Mouse (Mus musculus): Measurements from ENCODE around the gene Col5a3. TPM values are rescaled to one million over a fixed set of nuclear protein-coding genes. Genes with fewer than 3 reads are reported as not detected.

Col5a3 gene
- total and polyA plus RNA-seq, 2 experiments: 0.83 to 6.4 TPM

- 17% methylated on average over 13 of the region's 13 CpGs for WGBS
- TF ChIP-seq CTCF (IDR thresholded peaks at IDR 0.05; ENCODE audit: low read depth, low read length) (peak; percentile 98), POLR2A (IDR thresholded peaks at IDR 0.05; ENCODE audit: extremely low read depth, insufficient read depth, low read length) (no peak)
- H3K79me2 ChIP-seq (ENCODE audit: control insufficient read depth, insufficient read depth, low read length): no peaks in the 10 kb centered on the region
- no peaks in the 10 kb centered on the region for H3K27me3 ChIP-seq (ENCODE audit: control insufficient read depth, insufficient read depth, low read length)
- no peaks in the 10 kb centered on the region for H3K36me3 ChIP-seq (ENCODE audit: control insufficient read depth, insufficient read depth, low read length)
- peak overlapping the region; percentile 84 for H3K27ac ChIP-seq (replicated peaks; ENCODE audit: insufficient read depth, low read depth, low read length)
- DNase-seq (ENCODE audit: extremely low read depth, low read depth, low spot score): peak; percentile 100
- H3K4me3 ChIP-seq (ENCODE audit: insufficient read depth, low read depth, low read length): peak overlapping the region; percentile 26
- H3K4me1 ChIP-seq (ENCODE audit: control insufficient read depth, insufficient read depth, low read length): peaks cover 19% of the 10 kb centered on the region
- H3K9ac ChIP-seq (ENCODE audit: low read depth, low read length): peak overlapping the region; percentile 31
These were observed 10.4 kb downstream of the Col5a3 start for GRCm38 (mm10) chr9:20804266-20805158.

- TF ChIP-seq CTCF (IDR thresholded peaks at IDR 0.05; ENCODE audit: low read depth, low read length) (no peak), POLR2A (IDR thresholded peaks at IDR 0.05; ENCODE audit: extremely low read depth, insufficient read depth, low read length) (no peak)
- WGBS: 58% methylated on average over 7 of the region's 7 CpGs
- DNase-seq (ENCODE audit: extremely low read depth, low read depth, low spot score): peak; percentile 32
These were observed 20.6 kb downstream of the Col5a3 start for GRCm38 (mm10) chr9:20794108-20794806.

GRCm38 (mm10) chr9:20790345-20790744, 24.5 kb downstream of the Col5a3 start:
- no peak overlapping the region for H3K9ac ChIP-seq (ENCODE audit: low read depth, low read length)
- peak overlapping the region; percentile 68 for H3K27ac ChIP-seq (replicated peaks; ENCODE audit: insufficient read depth, low read depth, low read length)
- DNase-seq (ENCODE audit: extremely low read depth, low read depth, low spot score): no peak
- H3K4me1 ChIP-seq (ENCODE audit: control insufficient read depth, insufficient read depth, low read length): peaks cover 18% of the 10 kb centered on the region
- H3K4me3 ChIP-seq (ENCODE audit: insufficient read depth, low read depth, low read length): no peak overlapping the region
- no peaks in the 10 kb centered on the region for H3K79me2 ChIP-seq (ENCODE audit: control insufficient read depth, insufficient read depth, low read length)
- no peaks in the 10 kb centered on the region for H3K36me3 ChIP-seq (ENCODE audit: control insufficient read depth, insufficient read depth, low read length)
- WGBS: 92% methylated on average over 3 of the region's 3 CpGs
- TF ChIP-seq CTCF (IDR thresholded peaks at IDR 0.05; ENCODE audit: low read depth, low read length) (no peak), POLR2A (IDR thresholded peaks at IDR 0.05; ENCODE audit: extremely low read depth, insufficient read depth, low read length) (no peak)
- H3K27me3 ChIP-seq (ENCODE audit: control insufficient read depth, insufficient read depth, low read length): no peaks in the 10 kb centered on the region

More at GRCm38 (mm10) chr9:20794108-20794806, 20.6 kb downstream of the Col5a3 start:
- Histone ChIP-seq H3K79me2 (ENCODE audit: control insufficient read depth, insufficient read depth, low read length) (no peaks in the 10 kb centered on the region), H3K9ac (ENCODE audit: low read depth, low read length) (no peak overlapping the region), H3K36me3 (ENCODE audit: control insufficient read depth, insufficient read depth, low read length) (no peaks in the 10 kb centered on the region), H3K27ac (replicated peaks; ENCODE audit: insufficient read depth, low read depth, low read length) (no peak overlapping the region), H3K4me3 (ENCODE audit: insufficient read depth, low read depth, low read length) (no peak overlapping the region), H3K4me1 (ENCODE audit: control insufficient read depth, insufficient read depth, low read length) (peaks cover 17% of the 10 kb centered on the region), H3K27me3 (ENCODE audit: control insufficient read depth, insufficient read depth, low read length) (no peaks in the 10 kb centered on the region)

GRCm38 (mm10) chr9:20789651-20790050, 25.2 kb downstream of the Col5a3 start:
- Histone ChIP-seq H3K4me3 (ENCODE audit: insufficient read depth, low read depth, low read length) (no peak overlapping the region), H3K79me2 (ENCODE audit: control insufficient read depth, insufficient read depth, low read length) (no peaks in the 10 kb centered on the region), H3K9ac (ENCODE audit: low read depth, low read length) (no peak overlapping the region), H3K27me3 (ENCODE audit: control insufficient read depth, insufficient read depth, low read length) (no peaks in the 10 kb centered on the region), H3K4me1 (ENCODE audit: control insufficient read depth, insufficient read depth, low read length) (peaks cover 18% of the 10 kb centered on the region), H3K36me3 (ENCODE audit: control insufficient read depth, insufficient read depth, low read length) (no peaks in the 10 kb centered on the region), H3K27ac (replicated peaks; ENCODE audit: insufficient read depth, low read depth, low read length) (peak overlapping the region; percentile 68)
- DNase-seq (ENCODE audit: extremely low read depth, low read depth, low spot score): peak; percentile 98
- WGBS: 29% methylated on average over 3 of the region's 4 CpGs
- no peak for TF ChIP-seq CTCF (IDR thresholded peaks at IDR 0.05; ENCODE audit: low read depth, low read length)
- no peak for TF ChIP-seq POLR2A (IDR thresholded peaks at IDR 0.05; ENCODE audit: extremely low read depth, insufficient read depth, low read length)

GRCm38 (mm10) chr9:20787992-20788391, 26.9 kb downstream of the Col5a3 start:
- 76% methylated on average over 8 of the region's 8 CpGs for WGBS
- Histone ChIP-seq H3K27ac (replicated peaks; ENCODE audit: insufficient read depth, low read depth, low read length) (no peak overlapping the region), H3K27me3 (ENCODE audit: control insufficient read depth, insufficient read depth, low read length) (no peaks in the 10 kb centered on the region), H3K36me3 (ENCODE audit: control insufficient read depth, insufficient read depth, low read length) (no peaks in the 10 kb centered on the region), H3K9ac (ENCODE audit: low read depth, low read length) (no peak overlapping the region), H3K4me3 (ENCODE audit: insufficient read depth, low read depth, low read length) (no peak overlapping the region), H3K79me2 (ENCODE audit: control insufficient read depth, insufficient read depth, low read length) (no peaks in the 10 kb centered on the region), H3K4me1 (ENCODE audit: control insufficient read depth, insufficient read depth, low read length) (peaks cover 18% of the 10 kb centered on the region)
- no peak for TF ChIP-seq POLR2A (IDR thresholded peaks at IDR 0.05; ENCODE audit: extremely low read depth, insufficient read depth, low read length)
- TF ChIP-seq CTCF (IDR thresholded peaks at IDR 0.05; ENCODE audit: low read depth, low read length): no peak
- no peak for DNase-seq (ENCODE audit: extremely low read depth, low read depth, low spot score)
